Mouse (Mus musculus) hindbrain, postnatal 0 days (tissue): ENCODE results near the gene Trim27. TPM values are rescaled to one million over a fixed set of nuclear protein-coding genes. Genes with fewer than 3 reads are reported as not detected.

Experiments
- ATAC-seq: fragments of 200-750 bp; cut with Nextera tagmentation; 2 replicates; pipeline ENCODE4 v1.8.0; 2017; ENCODE audit warnings: mild to moderate bottlenecking, moderate TSS enrichment, moderate library complexity
- DNase-seq: peaks from one replicate; pipeline ENCODE4 v3.0.0-alpha.2; 2015; ENCODE audit warnings: low spot score
- H3K27ac ChIP-seq: fragments of 300-500 bp; sonication (generic); 2 replicates; pipeline ENCODE4 v1.5.1; 2014; ENCODE audit warnings: mild to moderate bottlenecking
- H3K27me3 ChIP-seq: fragments of 300-500 bp; sonication (generic); 2 replicates; pipeline ENCODE4 v1.6.1; 2014; ENCODE audit warnings: low read length, mixed read lengths; ENCODE audit not compliant: insufficient read depth
- H3K36me3 ChIP-seq: fragments of 300-500 bp; sonication (generic); 2 replicates; pipeline ENCODE4 v1.6.1; 2014; ENCODE audit warnings: low read length, mixed read lengths; ENCODE audit not compliant: insufficient read depth
- H3K4me1 ChIP-seq: fragments of 300-500 bp; sonication (generic); 2 replicates; pipeline ENCODE4 v1.6.1; 2014; ENCODE audit warnings: antibody characterized with exemption, low read length, mixed read lengths; ENCODE audit not compliant: insufficient read depth
- H3K4me2 ChIP-seq: fragments of 300-500 bp; sonication (generic); 2 replicates; pipeline ENCODE4 v1.6.1; 2014; ENCODE audit warnings: low read depth, mild to moderate bottlenecking, low read length, moderate library complexity, mixed read lengths
- H3K4me3 ChIP-seq: fragments of 300-500 bp; sonication (generic); 2 replicates; pipeline ENCODE4 v1.5.1; 2014; ENCODE audit warnings: low read length
- H3K9ac ChIP-seq: fragments of 300-500 bp; sonication (generic); replicated peaks from 2 replicates; pipeline ENCODE4 v1.6.1; 2014; ENCODE audit warnings: mild to moderate bottlenecking, low read length, moderate library complexity, mixed read lengths
- H3K9me3 ChIP-seq: fragments of 300-500 bp; sonication (generic); 2 replicates; pipeline ENCODE4 v1.6.1; 2016; ENCODE audit warnings: low read length, mixed read lengths
- CTCF ChIP-seq: IDR thresholded peaks from 2 replicates; pipeline ENCODE4 v1.5.1; 2016; ENCODE audit warnings: antibody characterized with exemption, control low read depth, low read depth
- WGBS: fragments of 180-500 bp; shearing (Covaris S2); extraction: QIAGEN DNeasy Blood & Tissue Kit; methylation state at CpG from one replicate; pipeline ENCODE4 v1.1.7; 2014; 5-methylcytosine and 5-hydroxymethylcytosine counted together
- polyA plus RNA-seq: library from polyadenylated mRNA; unstranded; fragments of >200 nt; fragmentation: Nextera tagmentation; extraction: Ambion mirVana; gene quantifications from 2 replicates; pipeline ENCODE4 v1.2.1, GENCODE M21; 2015
- total RNA-seq: library from RNA; depleted of rRNA; stranded (reverse); fragments of >200 nt; gene quantifications from 2 replicates; pipeline ENCODE4 v1.2.3, GENCODE M21; 2014; rRNA removed

Gene Trim27
- total and polyA plus RNA-seq, 2 experiments from 2014 or later, result 68.3 to 84.9 TPM

DNA sequence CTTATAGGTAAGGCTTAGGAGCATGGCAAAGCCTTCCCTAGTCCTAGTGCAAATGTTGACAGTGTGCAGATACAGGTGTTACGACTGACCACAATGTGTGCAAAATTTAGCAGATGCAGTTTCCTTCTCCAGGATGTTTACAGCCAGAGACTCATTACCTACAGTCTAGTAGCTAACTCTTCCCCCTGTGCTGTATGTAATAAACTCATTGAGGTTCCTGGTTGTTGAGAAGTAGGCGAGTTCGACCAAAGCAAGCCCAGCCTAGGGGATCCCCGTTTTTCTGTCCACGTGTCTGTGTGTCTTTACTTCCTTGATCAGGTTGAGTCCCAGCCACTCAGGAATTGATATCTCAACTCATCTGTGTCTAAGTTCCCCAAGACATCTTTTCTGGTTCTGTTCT lies 64.8 kb downstream of the Trim27 start:
- Histone ChIP-seq H3K9me3 (no peaks in the 10 kb centered on the region), H3K36me3 (no peaks in the 10 kb centered on the region), H3K4me3 (no peak overlapping the region), H3K27ac (no peak overlapping the region), H3K4me1 (no peaks in the 10 kb centered on the region), H3K27me3 (no peaks in the 10 kb centered on the region; the same call in 1 of the 2 replicates), H3K4me2 (no peak overlapping the region), H3K9ac (no peak overlapping the region)
- ATAC-seq (no peak), DNase-seq (no peak)
- WGBS, result 89% methylated on average over 5 of the region's 5 CpGs
- no peak for TF ChIP-seq CTCF

Other genes starting within 250 kb of the Trim27 start
- gene Olfr1370, start 104.5 kb upstream of the Trim27 start, total RNA-seq, result not detected in 2 replicates
- gene Olfr1370, start 104.5 kb upstream of the Trim27 start, polyA plus RNA-seq, result not detected in 2 replicates
- not detected in 2 replicates for gene Olfr1369-ps1, start 68.0 kb upstream of the Trim27 start, total RNA-seq
- 0.06 TPM in 1 of 2 replicates, not detected in the other for gene Olfr1369-ps1, start 68.0 kb upstream of the Trim27 start, polyA plus RNA-seq
- gene Olfr263, start 49.8 kb upstream of the Trim27 start, total RNA-seq, result not detected in 2 replicates
- not detected in 2 replicates for gene Olfr263, start 49.8 kb upstream of the Trim27 start, polyA plus RNA-seq
- gene Olfr1368, start 33.6 kb upstream of the Trim27 start, total RNA-seq, result not detected in 2 replicates
- not detected in 2 replicates for gene Olfr1368, start 33.6 kb upstream of the Trim27 start, polyA plus RNA-seq
- gene Gpx5, start 113.3 kb downstream of the Trim27 start, total RNA-seq, result not detected in 2 replicates
- not detected in 2 replicates for gene Gpx5, start 113.3 kb downstream of the Trim27 start, polyA plus RNA-seq
- 0.32 and 0.84 TPM in 2 replicates for gene Gpx6, start 132.7 kb downstream of the Trim27 start, total RNA-seq
- gene Gpx6, start 132.7 kb downstream of the Trim27 start, polyA plus RNA-seq, result 0.59 and 0.61 TPM in 2 replicates
- not detected in 2 replicates for gene Olfr1367, start 167.5 kb downstream of the Trim27 start, total RNA-seq
- gene Olfr1367, start 167.5 kb downstream of the Trim27 start, polyA plus RNA-seq, result not detected in 2 replicates
- gene Zscan12, start 183.4 kb downstream of the Trim27 start, total RNA-seq, result 4.0 and 5.3 TPM in 2 replicates
- gene Zscan12, start 183.4 kb downstream of the Trim27 start, polyA plus RNA-seq, result 7.7 and 8.1 TPM in 2 replicates
- gene Zkscan3, start 223.3 kb downstream of the Trim27 start, total RNA-seq, result 36.4 and 47.1 TPM in 2 replicates
- gene Zkscan3, start 223.3 kb downstream of the Trim27 start, polyA plus RNA-seq, result 45.9 and 48.2 TPM in 2 replicates